Mouse (Mus musculus) 3134 (cell line): ENCODE data around the gene Rab29.
"Not testable (repeated sequence)": the region's sequence is repeated elsewhere in the genome, so short reads cannot be mapped to it uniquely, and the experiment has no call there.

Source experiments
- DNase-seq: peaks from one replicate; pipeline ENCODE4 v3.0.0-alpha.2; 2011; ENCODE audit warnings: low spot score; ENCODE audit not compliant: insufficient read length; ENCODE audit errors: extremely low read depth

The Rab29 gene

DNA sequence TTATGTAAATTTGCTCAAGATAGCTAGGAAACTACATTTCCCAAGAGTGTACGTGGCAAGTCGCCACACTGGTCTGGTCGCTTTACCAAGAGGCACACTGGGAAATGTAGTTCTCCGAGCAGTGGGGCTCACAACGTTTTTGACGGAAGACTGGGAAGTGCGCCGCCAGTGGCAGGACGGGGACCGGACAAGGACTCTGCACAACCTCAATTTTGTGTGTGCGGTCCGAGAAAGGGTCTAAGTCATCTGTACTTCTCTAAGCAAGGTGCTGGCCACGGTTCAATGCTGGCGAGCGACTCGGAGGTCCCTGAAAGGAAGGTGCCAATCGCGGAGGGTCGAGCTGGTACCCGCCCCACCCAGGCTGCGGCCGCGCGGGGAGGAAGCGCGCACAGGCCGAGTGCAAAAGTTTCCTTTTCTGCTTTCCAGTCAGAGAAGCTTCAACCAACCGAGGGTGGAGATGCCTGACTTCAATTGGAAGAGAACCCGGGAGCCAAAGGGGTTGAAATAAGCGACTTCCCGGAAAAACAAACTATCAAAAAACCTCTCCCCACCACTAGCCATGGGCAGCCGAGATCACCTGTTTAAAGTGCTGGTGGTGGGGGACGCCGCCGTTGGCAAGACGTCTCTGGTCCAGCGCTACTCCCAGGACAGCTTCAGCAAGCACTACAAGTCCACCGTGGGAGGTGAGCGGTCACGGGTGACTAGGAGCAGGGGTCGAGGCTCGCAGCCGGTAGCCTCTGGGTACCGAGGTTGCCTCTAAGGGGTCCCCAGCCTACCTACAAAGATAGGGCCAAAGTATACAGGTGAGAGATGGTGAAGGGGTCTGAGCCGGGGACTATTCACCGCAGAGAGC is at the start of gene Rab29:
TSS of gene Rab29 (plus strand) at position 132 of the 853 bp plus-strand sequence.
- peak; percentile 90 for DNase-seq

DNA sequence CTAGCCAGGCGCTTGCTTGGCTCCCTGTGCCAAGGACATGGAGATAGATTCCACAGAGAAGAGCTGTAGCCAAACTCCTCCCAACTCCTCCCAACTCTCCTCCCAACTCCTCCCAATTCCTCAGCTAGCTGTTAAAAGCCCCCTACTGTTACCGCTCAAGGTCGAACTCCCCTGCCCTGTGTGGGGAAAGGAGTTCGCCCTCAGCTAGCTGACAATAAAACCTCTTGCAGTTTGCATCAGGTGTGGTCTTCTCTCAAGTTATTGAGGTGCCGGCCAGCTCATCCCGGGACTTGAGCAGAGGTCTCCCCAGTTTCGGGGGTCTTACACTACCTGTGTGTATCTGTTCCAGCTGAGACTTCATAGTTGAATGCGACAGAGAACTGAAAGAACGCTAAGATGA is 46.7 kb upstream of the Rab29 start:
- DNase-seq = not testable (repeated sequence)

DNA sequence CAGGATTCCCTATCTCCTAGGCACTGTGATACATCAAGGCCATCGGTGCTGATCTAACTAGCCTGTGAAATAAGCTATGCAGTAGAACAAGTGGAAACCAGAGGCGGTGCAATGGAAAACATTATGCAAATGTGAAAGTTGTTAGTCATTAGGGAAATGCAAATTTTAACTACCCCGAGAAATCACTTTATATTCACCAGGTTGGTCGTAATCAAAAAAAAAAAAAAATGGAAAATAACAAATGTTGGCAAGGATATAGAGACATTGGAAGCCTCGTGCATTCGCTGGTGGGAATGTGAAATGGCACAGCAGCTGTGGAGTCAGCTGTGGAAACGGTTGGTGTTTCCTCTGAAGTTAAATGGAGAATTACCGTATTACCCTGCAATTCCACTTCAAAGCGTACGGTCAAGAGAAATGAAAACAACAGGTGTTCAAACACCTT is 46.1 kb upstream of the Rab29 start:
- no peak for DNase-seq

GRCm38 (mm10) chr1:131822292-131822691 is 44.7 kb upstream of the Rab29 start:
- DNase-seq = no peak

- DNase-seq = no peak
Observed at GRCm38 (mm10) chr1:131822856-131823492, 44.0 kb upstream of the Rab29 start.

DNA sequence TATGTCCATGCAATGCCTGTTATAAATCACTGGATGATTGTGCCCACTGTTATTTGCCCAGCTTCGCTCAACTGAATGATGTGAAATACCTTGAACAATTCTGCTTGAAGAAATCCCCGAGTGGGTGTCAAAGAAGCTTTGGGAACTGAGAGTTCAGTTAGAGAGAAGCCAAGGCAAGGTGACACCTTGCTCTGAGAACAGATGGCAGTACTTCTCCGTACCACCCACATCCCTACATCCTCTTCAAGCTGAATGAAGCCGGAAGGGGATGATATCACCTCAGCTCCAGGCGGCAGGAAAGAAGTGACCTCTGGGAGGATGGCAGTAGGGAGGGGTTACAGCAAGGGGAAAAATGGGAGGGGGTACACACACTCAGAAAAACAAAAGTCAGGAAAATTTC is 43.5 kb upstream of the Rab29 start:
- DNase-seq = no peak

DNA sequence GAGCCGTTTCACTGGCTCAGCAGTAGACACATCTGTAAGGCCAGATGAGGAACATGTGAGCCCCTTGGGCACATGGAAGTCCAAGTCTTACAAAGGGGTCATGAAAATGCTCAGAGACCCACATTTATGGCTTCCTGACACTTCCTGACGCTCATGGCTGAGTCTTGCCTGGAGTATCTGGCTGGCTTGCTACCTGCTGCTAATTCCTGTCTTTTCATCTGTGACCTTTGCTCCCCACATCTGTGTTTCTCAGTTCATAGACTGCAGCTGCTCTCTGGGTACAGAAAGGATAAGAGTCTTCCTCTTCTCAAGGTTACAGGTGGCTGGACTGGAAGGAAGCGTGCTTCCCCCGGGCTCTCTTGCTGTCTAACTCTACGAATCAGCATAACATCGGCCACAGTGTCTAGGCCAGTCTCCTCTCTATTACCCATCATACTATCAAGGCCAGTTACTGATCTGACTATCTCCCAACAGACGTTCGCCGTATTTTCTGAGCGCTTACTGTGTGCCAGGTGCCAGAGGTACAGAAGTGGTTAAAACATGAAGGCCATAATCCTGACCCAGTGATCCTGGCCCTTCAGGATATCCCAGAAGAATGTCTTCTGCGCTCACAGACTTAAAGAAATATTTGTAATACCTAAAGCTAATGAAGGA is 42.4 kb upstream of the Rab29 start:
- DNase-seq = no peak

- no peak for DNase-seq
Observed at GRCm38 (mm10) chr1:131827207-131827786, 39.7 kb upstream of the Rab29 start, which contains the start of gene Slc41a1. Gene Slc41a1 (plus strand): TSS chr1:131827493.

- DNase-seq = peak; percentile 97
Observed at GRCm38 (mm10) chr1:131827787-131828258, 39.2 kb upstream of the Rab29 start.

- DNase-seq = no peak
Observed at GRCm38 (mm10) chr1:131828297-131829126, 38.5 kb upstream of the Rab29 start.

- peak; percentile 14 for DNase-seq
Observed at GRCm38 (mm10) chr1:131829279-131829678, 37.7 kb upstream of the Rab29 start.

DNA sequence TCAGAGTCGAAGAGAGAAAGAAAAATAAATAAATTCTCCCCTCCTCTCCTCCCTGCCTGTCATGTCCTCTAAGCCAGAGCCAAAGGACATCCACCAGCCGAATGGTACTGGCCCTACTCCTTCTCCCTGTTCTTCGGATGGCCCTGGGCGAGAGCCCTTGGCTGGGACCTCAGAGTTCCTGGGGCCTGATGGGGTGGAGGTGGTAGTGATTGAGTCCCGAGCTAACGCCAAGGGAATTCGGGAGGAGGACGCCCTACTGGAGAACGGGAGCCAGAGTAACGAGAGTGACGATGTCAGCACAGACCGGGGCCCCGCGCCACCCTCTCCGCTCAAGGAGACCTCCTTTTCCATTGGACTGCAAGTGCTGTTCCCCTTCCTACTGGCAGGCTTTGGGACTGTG is 36.5 kb upstream of the Rab29 start:
- DNase-seq = peak; percentile 14

DNA sequence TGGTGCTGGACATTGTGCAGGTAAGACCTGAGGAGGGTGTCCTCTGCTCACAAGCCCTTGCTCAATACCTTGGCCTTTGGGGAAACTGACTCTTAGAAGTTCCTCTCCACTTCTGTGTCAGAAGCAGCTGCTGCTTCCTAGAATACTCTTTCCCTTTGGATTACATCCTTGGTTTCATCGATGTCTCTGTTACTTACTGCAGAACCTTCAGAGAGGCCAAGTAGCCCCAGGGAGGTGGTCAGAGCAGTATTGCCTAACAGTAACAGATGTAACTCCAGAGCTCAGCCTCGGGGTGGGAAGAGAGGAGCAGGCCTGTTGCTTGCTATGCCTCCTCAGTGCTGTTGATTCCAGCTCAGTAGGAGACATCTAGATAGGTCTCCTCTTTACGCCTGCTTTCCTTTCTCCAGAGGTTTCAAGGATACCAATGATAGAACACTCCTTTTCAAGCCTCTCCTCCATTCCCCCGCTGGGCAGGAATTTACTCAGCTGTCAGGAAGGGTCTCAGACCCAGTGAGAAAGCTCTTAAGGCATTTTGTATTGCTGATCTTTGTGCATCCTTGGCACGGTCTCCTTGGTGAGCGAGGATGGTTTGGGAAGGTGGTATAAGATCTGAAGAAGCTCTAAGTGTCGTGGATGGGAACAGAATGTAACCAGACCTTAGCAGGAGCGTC is 35.9 kb upstream of the Rab29 start:
- no peak for DNase-seq

DNA sequence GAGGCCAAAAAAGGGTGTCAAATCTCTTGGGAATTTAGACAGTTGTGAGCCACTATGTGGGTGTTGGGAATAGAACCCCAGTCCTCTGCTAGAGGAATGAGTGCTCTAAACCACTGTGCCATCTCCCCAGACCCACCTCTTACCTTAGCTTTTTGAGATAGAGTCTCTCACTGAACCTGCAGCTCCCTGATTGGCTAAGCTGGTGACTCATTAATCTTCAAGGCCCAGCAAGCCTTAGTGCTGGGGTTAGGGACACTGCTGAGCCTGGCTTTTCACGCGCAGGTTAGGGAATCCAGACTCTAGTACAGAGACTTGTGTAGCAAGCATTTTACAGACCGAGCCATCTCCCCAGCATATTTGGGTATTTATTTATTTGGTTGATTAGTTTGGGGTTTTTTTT is 30.0 kb upstream of the Rab29 start:
- no peak for DNase-seq

- DNase-seq = no peak
Observed at GRCm38 (mm10) chr1:131838542-131838941, 28.5 kb upstream of the Rab29 start.

- DNase-seq = no peak
Observed at GRCm38 (mm10) chr1:131839279-131839678, 27.7 kb upstream of the Rab29 start.

- DNase-seq = no peak
Observed at GRCm38 (mm10) chr1:131842221-131842620, 24.8 kb upstream of the Rab29 start.

DNA sequence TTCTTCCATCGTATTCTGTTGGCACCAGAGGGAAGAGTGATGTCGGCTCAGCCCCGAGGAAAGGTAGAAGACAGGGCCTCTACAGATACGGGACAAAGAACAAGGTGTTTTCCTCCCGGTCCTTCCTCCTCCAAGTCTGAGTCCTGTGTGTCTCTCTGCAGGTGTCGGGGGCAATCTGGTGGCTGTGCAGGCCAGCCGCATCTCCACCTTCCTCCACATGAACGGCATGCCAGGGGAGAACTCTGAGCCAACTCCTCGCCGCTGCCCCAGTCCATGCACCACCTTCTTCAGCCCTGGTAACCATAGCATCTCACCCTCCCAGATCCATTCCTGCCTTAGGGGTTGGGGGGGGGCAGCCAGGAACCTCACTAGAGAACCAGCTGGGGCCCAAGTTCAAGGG is 23.3 kb upstream of the Rab29 start:
- DNase-seq = no peak

- no peak for DNase-seq
Observed at GRCm38 (mm10) chr1:131844883-131845282, 22.1 kb upstream of the Rab29 start.

DNA sequence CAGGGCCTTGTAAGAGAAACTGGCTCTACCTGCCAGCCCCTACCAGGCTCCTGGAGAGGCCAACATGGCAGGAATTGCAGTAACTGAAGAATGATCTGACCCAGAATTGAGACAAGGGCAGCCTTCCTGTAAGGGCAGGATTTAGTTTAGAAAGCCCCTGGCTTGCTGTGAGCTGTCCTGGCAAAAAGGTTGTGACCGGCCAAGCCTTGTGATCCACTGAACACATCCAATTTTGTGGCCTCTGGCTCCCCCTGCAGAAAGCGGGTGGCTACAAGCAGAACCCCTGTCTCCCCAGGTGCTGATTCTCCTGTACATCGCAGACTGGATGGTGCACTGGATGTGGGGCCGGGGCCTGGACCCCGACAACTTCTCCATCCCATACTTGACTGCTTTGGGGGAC is 20.8 kb upstream of the Rab29 start:
- DNase-seq = no peak
